Mouse (Mus musculus) left cerebral cortex, postnatal 25 days (tissue): ENCODE results near the gene Apof. TPM values are rescaled to one million over a fixed set of nuclear protein-coding genes. Genes with fewer than 3 reads are reported as not detected.
"Not testable (repeated sequence)": the region's sequence is repeated elsewhere in the genome, so short reads cannot be mapped to it uniquely, and the experiment has no call there.

ENCODE experiments used
- DNase-seq, 2 experiments: peaks; one replicate each; pipeline ENCODE4 v3.0.0; 2022; ENCODE audit warnings: low spot score in 2 of 2, mixed read lengths in 1 of 2
- intact Hi-C: fragments of 180-260 bp; cut with DNase I; formaldehyde crosslinking; loops from one replicate; pipeline ENCODE4 v1.15.1; 2025
- total RNA-seq, 2 experiments: library from RNA; stranded (reverse); gene quantifications; 2 replicates each; pipeline ENCODE4 v1.2.3; 2021

The Apof gene
- total RNA-seq, 2 experiments from 2014 or later, result not detected

DNA sequence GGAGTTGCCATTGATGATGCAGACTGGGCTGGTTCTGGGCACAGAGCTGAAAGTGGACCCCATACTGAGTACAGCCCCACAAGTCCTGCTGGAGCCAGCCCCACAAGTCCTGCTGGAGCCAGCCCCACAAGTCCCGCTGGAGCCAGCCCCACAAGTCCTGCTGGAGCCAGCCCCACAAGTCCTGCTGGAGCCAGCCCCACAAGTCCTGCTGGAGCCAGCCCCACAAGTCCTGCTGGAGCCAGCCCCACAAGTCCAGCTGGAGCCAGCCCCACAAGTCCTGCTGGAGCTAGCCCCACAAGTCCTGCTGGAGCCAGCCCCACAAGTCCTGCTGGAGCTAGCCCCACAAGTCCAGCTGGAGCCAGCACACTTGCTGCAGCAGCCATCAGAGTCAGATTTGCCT, 22.1 kb downstream of the Apof start:
- DNase-seq, intact Hi-C loops: not testable (repeated sequence)

DNA sequence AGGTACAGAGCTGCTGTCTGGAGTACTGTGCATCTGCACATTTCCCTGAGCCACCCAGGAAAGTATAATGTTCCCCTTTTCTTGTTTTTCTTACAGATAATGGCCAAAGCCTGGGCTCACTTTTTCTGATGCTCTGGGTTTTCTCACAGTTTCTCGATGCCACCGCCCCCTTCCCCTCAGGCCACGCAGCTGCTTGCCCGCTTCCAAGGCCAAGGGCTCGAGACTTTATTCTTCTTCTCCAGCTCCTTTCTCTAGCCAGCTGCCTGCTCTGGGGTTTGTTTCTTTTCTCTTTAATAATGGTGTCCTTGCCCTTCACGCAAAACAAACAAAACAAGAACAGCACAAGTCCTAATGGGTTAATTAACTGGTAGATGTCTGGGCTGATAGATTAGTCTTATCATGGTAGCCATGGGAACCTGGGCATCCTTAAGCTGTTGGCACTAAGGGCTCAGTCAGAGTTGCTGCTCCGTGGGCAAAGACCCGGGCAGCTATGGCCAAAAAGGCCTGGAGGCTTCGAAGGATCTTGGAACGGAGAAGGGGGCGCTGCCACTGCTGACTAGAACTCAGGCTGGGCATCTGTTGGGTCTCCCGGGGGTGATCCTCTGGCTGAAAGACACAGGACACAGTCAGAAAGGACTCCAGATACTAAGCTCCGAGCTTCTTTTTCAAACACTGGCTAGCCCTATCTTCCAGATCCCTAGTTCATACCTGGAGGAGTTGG, 28.1 kb downstream of the Apof start:
- intact Hi-C loops, result no loop called here
- DNase-seq, result no peak

DNA sequence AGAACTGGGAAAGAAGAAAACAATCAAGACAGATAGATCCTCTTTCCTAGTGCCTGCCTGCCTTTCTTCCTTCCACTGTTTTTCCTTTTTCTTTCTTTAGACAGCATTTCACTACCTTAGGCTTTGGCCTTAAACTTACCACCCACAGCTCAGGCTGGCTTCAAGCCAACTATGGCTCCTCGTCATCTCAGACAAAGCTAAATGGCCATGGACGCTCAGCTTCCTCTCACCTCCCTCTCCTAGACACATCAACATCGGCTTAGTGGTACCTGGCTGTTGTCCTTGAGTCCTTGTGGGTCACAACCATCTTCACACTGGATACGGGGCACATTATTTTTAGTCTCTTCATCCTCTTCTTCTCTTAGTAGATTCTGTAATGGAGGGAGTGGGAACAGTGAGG, 28.8 kb downstream of the Apof start:
- no peak for DNase-seq
- intact Hi-C loops, result no loop called here

DNA sequence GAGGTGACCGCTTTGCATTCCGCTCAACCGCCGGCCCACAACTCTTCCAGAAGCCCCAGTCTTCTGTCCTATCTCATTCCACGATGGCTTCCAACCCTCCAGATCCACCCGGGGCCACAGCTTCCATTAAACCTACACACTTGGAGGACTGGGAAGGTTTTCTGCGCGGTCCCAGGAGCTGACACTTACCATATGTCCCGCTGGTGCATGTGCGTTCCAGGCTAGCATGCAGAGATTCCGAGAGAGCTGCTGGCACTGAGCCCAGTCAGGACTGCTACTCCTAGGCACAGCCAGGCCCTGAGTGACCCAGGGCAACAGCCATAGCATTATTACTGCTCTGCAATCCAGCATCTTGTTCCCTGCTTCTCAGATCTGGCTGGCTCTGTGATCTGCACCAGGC, 29.2 kb downstream of the Apof start:
- no peak for DNase-seq

DNA sequence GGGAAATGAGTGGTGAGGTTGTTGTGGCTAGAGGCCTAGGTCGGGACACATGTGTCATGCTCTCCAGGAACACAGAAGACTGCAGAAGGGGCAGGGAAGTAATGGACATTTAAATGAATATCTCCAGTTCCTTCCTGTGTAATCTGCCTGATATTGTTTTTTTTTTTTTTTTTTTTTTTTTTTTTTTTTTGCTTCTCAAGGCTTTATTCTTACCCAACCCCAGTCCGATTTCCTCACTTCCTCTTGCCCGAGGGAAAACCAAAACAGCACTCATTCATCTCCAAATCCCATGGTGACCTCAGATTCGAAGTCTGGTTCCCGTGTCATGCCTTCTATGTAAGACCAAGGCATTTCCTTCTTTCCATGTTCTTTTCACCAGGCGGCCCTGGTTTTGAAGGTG, 29.8 kb downstream of the Apof start:
- intact Hi-C loops, result no loop called here
- no peak for DNase-seq

More for the DNA sequence above, 29.2 kb downstream of the Apof start:
- intact Hi-C loops, result no loop called here

DNA sequence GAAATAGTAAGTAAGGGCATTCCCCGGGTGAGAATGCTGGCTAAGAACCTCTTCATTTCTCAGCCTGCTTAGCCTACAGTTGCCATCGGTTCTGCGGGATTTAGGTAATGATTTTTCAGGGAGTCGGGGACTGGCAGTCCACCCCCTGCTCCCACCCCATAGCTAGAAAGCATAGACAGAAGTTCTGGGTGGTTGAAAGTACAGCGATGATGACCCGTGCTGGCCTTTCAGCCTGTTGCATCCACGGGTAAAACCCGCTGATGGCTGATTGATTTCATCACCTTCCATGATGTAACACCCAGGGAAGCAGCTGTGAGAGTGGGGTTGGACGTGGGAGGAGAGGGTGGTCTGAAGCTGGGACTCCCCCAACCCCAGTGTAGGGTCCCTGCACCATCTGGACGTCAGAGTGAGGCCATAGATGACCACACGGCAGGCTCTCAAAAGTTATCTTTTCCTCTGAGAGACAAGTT, 30.3 kb downstream of the Apof start, which contains the start of gene Il23a:
Gene Il23a (minus strand): TSS at position 51 of the 470 bp plus-strand sequence.
- no peak for DNase-seq
- intact Hi-C loops, result no loop called here

DNA sequence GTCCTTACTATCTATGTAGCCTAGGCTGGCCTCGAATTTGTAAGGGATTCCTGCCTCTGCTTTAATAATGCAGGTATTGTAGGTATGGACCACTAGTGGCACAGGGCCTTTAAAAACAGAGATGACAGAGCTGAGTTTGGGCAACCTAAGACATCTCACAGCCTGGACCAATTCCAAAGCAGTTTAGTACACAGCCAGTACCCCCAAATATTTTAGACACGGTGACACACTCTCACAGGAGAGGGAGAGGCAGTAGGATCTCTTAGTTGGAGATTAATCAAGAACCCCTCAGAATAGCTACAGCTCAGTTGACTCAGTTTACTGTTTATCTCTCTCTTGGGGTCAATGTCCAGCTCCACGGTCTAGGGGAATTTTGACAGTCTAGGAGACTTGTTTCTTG, 33.9 kb downstream of the Apof start:
- no peak for DNase-seq
- intact Hi-C loops, result loop anchor here (2.0 kb wide), 1 partner anchor 32 kb away; the partner anchor contains the start of gene Stat2

DNA sequence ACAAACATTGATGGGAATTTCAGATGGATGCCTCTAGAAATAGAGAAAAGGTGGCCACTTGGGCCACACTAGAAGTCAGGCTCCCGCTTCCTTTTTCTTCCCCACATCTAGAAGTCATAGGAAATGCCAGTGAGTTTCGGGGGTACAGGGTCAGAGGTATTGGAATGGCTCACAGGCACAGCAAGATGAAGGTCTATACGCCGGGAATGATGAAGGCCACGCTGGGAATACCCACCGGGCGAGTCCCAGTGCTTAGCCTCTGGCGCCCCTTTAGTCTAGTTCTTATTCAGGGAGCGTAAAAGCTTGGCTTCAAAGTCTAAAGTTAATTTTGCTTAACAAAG, 34.3 kb downstream of the Apof start:
- DNase-seq, result no peak
- intact Hi-C loops, result loop anchor here (1.0 to 2.0 kb wide), 3 partner anchors 20 to 35 kb away; partner anchors contain the start of genes Cnpy2, Cs and Stat2

DNA sequence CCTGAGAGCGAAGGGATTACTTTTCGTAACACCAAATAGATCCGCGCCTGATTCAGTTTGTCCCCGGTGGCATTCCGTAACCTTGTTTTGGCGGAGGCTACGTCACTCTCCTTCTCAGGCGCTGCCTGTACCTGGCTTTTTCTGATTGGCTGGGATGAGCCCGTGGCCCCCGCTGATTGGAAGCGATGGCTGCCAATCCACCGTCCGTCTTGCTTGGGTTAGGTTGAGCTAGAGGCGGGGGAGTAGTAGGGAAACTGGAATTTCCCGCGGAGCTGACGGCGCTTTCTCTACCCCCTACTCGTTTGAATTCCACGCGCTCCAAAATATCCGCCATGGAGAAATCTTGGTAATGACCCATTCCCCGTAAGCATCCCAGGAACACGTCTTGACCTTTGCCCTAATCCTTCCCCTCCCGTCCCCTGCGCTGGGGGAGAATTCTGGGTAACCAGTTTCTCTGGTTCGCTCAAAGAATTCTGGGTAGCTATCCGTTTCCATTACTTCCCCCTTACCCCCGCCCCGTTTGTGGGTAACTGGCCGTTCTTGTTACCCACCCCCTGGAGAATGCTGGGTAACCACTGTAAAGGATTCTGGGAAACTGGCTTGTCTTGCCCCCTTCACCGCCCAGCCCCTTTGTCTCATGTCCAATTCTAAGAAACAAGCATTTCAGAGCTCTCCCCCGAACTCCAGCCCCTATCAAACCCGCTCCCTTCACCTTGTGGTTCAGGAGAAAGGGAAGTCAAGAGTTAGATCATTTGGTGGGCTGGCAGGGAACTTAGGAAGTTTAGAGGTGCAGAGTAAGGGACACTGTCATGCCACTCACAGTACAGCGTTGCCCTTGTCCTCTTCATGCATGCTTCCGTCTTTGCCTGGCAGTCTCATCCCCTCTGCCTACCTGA, 34.9 kb downstream of the Apof start, which contains the start of gene Pan2:
Gene Pan2 (plus strand): TSS at position 210 of the 896 bp plus-strand sequence.
- peak; percentile 100 for DNase-seq
- intact Hi-C loops, result loop anchor here (1.0 to 2.0 kb wide), 3 partner anchors 19 to 34 kb away; partner anchors contain the start of genes Cnpy2, Cs and Stat2

DNA sequence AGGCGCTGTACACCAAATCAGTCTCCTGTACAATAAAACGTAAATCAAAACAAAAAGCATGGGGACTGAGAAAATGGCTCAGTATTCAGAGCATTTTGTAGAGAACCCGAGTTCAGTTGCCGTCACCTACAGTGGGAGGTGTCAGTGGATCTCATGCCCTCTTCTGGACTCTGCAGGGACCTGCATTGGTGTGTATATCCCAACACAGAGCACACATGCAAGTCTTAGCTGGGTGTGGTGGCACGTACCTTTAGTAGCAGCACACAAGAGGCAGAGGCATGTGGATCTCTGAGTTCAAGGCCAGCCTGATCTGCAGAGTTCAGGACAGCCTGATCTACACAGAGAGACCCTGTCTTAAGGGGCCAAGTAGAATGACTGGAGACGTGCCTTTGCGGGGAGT, 41.2 kb downstream of the Apof start:
- intact Hi-C loops, result no loop called here
- no peak for DNase-seq

DNA sequence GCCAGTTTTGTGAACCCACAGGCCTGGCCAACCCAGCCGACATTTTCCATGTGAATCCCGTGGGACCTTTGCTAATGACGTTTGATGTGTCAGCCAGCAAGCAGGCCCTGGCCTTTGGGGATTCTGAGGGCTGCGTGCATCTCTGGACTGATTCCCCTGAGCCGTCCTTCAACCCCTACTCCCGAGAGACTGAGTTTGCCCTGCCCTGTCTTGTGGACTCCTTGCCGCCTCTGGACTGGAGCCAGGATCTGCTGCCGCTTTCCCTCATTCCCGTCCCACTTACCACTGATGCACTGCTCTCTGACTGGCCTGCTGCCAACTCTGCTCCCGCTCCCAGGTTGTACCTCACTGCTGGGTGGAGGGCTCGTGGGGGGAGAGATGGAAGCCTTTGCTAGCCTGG, 41.7 kb downstream of the Apof start:
- no peak for DNase-seq
- intact Hi-C loops, result no loop called here

DNA sequence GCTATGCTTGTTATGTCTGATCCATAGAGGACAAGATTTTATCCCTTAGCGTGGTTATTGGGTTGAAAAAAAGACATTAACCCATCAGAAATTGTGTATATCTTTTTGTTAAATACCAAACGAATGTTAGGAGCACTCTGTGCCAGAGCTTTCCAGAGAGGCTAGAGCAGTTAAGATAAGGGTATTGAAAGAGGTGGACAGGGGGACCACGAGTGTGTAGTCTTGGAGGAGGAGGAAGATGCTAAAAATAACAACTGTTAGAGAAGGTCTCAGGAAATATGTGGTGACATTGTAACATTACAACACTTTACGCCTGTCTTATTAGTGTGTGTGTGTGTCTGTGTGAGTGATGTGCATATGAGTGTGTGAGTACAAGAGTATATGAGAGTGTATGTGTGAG, 42.4 kb downstream of the Apof start:
- intact Hi-C loops, result no loop called here
- DNase-seq, result no peak

DNA sequence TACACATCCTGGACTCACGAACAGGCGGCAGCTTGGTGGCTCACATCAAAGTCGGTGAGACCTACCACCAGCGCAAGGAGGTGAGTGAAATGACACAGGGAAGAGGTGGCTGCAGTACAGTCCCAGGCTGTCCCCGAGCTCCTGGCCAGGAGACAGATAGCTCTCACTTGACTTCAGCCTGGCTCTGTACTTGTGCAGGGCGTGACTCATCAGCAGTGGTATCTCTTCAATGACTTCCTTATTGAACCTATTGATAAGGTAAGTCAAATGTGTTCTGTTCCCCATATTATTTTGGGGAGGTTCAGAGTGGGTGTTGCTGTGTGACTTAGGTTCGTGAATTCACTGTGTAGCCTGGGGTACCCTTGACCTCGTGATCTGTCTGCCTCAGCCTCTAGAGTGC, 47.1 kb downstream of the Apof start:
- intact Hi-C loops, result no loop called here
- DNase-seq, result no peak

Other genes starting within 250 kb of the Apof start
- 100 to 1,000 TPM; 308 to 327 TPM for gene Naca, start 233.1 kb upstream of the Apof start, total RNA-seq
- gene Ptges3, start 209.7 kb upstream of the Apof start, total RNA-seq, result 100 to 1,000 TPM; 127 to 132 TPM
- gene Atp5b, start 185.4 kb upstream of the Apof start, total RNA-seq, result 1,000 to 10,000 TPM; 1,709 to 1,721 TPM
- 10 to 100 TPM; 34.3 to 38.4 TPM for gene Baz2a, start 177.1 kb upstream of the Apof start, total RNA-seq
- 10 to 100 TPM; 11.3 to 13.5 TPM for gene Rbms2, start 88.4 kb upstream of the Apof start, total RNA-seq
- gene Gls2, start 74.2 kb upstream of the Apof start, total RNA-seq, result 10 to 100 TPM; 29.4 to 32.9 TPM
- gene Spryd4, start 56.9 kb upstream of the Apof start, total RNA-seq, result 10 to 100 TPM; 10.1 to 10.7 TPM
- gene Mip, start 42.8 kb upstream of the Apof start, total RNA-seq, result not detected
- gene Timeless, start 36.6 kb upstream of the Apof start, total RNA-seq, result 1 to 10 TPM; 6.8 to 8.3 TPM
- gene Apon, start 14.6 kb upstream of the Apof start, total RNA-seq, result not detected
- gene Stat2, start 1.9 kb downstream of the Apof start, total RNA-seq, result 10 to 100 TPM; 27.1 to 29.6 TPM
- under 1 TPM; 0.64 to 0.69 TPM for gene Il23a, start 30.1 kb downstream of the Apof start, total RNA-seq
- 10 to 100 TPM; 14.3 to 15.4 TPM for gene Pan2, start 34.7 kb downstream of the Apof start, total RNA-seq
- gene Cnpy2, start 53.8 kb downstream of the Apof start, total RNA-seq, result 10 to 100 TPM; 64.7 to 70.5 TPM
- 100 to 1,000 TPM; 227 to 229 TPM for gene Cs, start 69.1 kb downstream of the Apof start, total RNA-seq
- 10 to 100 TPM; 60.4 to 63.8 TPM for gene Coq10a, start 100.3 kb downstream of the Apof start, total RNA-seq
- gene Ankrd52, start 108.4 kb downstream of the Apof start, total RNA-seq, result 10 to 100 TPM; 65.1 to 68.9 TPM
- gene Slc39a5, start 132.6 kb downstream of the Apof start, total RNA-seq, result under 1 TPM; 0.30 to 0.32 TPM
- gene Nabp2, start 142.8 kb downstream of the Apof start, total RNA-seq, result 10 to 100 TPM; 87.8 to 89.7 TPM
- gene Rnf41, start 143.0 kb downstream of the Apof start, total RNA-seq, result 10 to 100 TPM; 76.7 to 78.6 TPM
- 100 to 1,000 TPM; 228 to 232 TPM for gene Smarcc2, start 190.6 kb downstream of the Apof start, total RNA-seq
- 100 to 1,000 TPM; 616 to 641 TPM for gene Myl6, start 225.5 kb downstream of the Apof start, total RNA-seq
- 10 to 100 TPM; 22.9 to 24.0 TPM for gene Myl6b, start 230.0 kb downstream of the Apof start, total RNA-seq